Mouse (Mus musculus) subcutaneous adipose tissue, adult 2 months (tissue): ENCODE data around the gene Ttll11. TPM values are rescaled to one million over a fixed set of nuclear protein-coding genes. Genes with fewer than 3 reads are reported as not detected.

Experiments
- polyA plus RNA-seq: library from polyadenylated mRNA; depleted of rRNA; stranded (reverse); fragments of >200 nt; gene quantifications from 2 replicates; pipeline ENCODE4 v1.2.3, GENCODE M21; 2012; ENCODE audit warnings: low replicate concordance; rRNA removed

Gene Ttll11
- polyA plus RNA-seq, result 0.92 and 1.2 TPM in 2 replicates

DNA sequence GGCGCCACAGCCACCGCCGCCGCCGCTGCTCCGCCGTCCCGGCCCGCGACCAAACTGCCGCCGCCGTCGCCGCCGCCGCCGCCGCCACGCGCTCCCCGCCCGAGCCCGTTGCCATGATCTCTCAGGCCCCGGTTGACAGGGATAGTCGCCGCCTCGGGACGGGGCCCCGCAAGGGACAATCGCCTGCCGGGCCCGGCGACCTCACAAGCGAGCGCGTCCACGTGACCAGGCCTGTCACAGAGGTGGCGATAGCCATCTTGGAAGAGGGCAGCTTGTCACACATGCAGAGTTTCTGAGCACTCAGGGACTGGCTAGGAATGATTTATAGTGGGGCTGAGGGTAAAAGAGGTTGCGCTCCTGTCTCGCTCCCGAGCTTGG is at the start of gene Ttll11:
Gene Ttll11 (minus strand): TSS at position 270 of the 378 bp plus-strand sequence.

Other genes starting within 250 kb of the Ttll11 start
- 111 and 169 TPM in 2 replicates for gene Ndufa8, start 69.5 kb upstream of the Ttll11 start, polyA plus RNA-seq
- gene Morn5, start 69.5 kb upstream of the Ttll11 start, polyA plus RNA-seq, result 1.1 TPM in 1 of 2 replicates, not detected in the other
- 4.7 and 10.7 TPM in 2 replicates for gene Lhx6, start 125.5 kb upstream of the Ttll11 start, polyA plus RNA-seq
- gene Mrrf, start 156.5 kb upstream of the Ttll11 start, polyA plus RNA-seq, result 66.3 and 75.1 TPM in 2 replicates
- gene Rbm18, start 156.9 kb upstream of the Ttll11 start, polyA plus RNA-seq, result 19.3 and 21.7 TPM in 2 replicates